Mouse (Mus musculus): ENCODE data around the gene Zfp784. TPM values are rescaled to one million over a fixed set of nuclear protein-coding genes. Genes with fewer than 3 reads are reported as not detected.
A peak's percentile ranks its signal among the peaks of the same experiment; 100 is the strongest.

Gene Zfp784
- polyA plus RNA-seq, 1 experiment from 2014 or later = 8.9 TPM

GRCm38 (mm10) chr7:5017931-5018330 lies 20.3 kb downstream of the Zfp784 start:
- Histone ChIP-seq H3K36me3 (replicated peaks; ENCODE audit: control insufficient read depth, insufficient read depth) (peaks cover 15% of the 10 kb centered on the region), H3K27me3 (ENCODE audit: control insufficient read depth, insufficient read depth, low read length) (no peaks in the 10 kb centered on the region), H3K27ac (no peak overlapping the region), H3K4me3 (replicated peaks; ENCODE audit: low read length) (no peak overlapping the region), H3K4me1 (replicated peaks; ENCODE audit: control insufficient read depth, insufficient read depth, low read length) (peaks cover 20% of the 10 kb centered on the region), H3K9ac (no peak overlapping the region), H3K4me2 (replicated peaks) (no peak overlapping the region), H3K9me3 (ENCODE audit: control insufficient read depth, low read length) (no peaks in the 10 kb centered on the region)
- DNase-seq (ENCODE audit: low spot score) = no peak
- 96% methylated on average over 21 of the region's 21 CpGs for WGBS
- ATAC-seq (ENCODE audit: low FRiP score) = no peak

- H3K9me3 ChIP-seq (ENCODE audit: control insufficient read depth, low read length) = no peaks in the 10 kb centered on the region
- H3K9ac ChIP-seq = no peak overlapping the region
- 90% methylated on average over 16 of the region's 16 CpGs for WGBS
Observed at GRCm38 (mm10) chr7:5017352-5017751, 20.9 kb downstream of the Zfp784 start.

GRCm38 (mm10) chr7:5016920-5017319 lies 21.3 kb downstream of the Zfp784 start:
- Histone ChIP-seq H3K36me3 (replicated peaks; ENCODE audit: control insufficient read depth, insufficient read depth) (peaks cover 15% of the 10 kb centered on the region), H3K4me2 (replicated peaks) (no peak overlapping the region), H3K4me1 (replicated peaks; ENCODE audit: control insufficient read depth, insufficient read depth, low read length) (peaks cover 20% of the 10 kb centered on the region), H3K27ac (no peak overlapping the region), H3K4me3 (replicated peaks; ENCODE audit: low read length) (no peak overlapping the region), H3K9ac (no peak overlapping the region), H3K9me3 (ENCODE audit: control insufficient read depth, low read length) (no peaks in the 10 kb centered on the region), H3K27me3 (ENCODE audit: control insufficient read depth, insufficient read depth, low read length) (no peaks in the 10 kb centered on the region)
- ATAC-seq (ENCODE audit: low FRiP score) (no peak), DNase-seq (ENCODE audit: low spot score) (no peak)
- WGBS = 99% methylated on average over 2 of the region's 2 CpGs

More at GRCm38 (mm10) chr7:5017352-5017751, 20.9 kb downstream of the Zfp784 start:
- H3K4me3 ChIP-seq (replicated peaks; ENCODE audit: low read length) = no peak overlapping the region
- no peak overlapping the region for H3K4me2 ChIP-seq (replicated peaks)
- H3K27ac ChIP-seq = no peak overlapping the region
- DNase-seq (ENCODE audit: low spot score) (no peak), ATAC-seq (ENCODE audit: low FRiP score) (no peak)
- H3K4me1 ChIP-seq (replicated peaks; ENCODE audit: control insufficient read depth, insufficient read depth, low read length) = peaks cover 20% of the 10 kb centered on the region
- H3K27me3 ChIP-seq (ENCODE audit: control insufficient read depth, insufficient read depth, low read length) = no peaks in the 10 kb centered on the region
- H3K36me3 ChIP-seq (replicated peaks; ENCODE audit: control insufficient read depth, insufficient read depth) = peaks cover 15% of the 10 kb centered on the region

- 68% methylated on average over 3 of the region's 3 CpGs for WGBS
- H3K9me3 ChIP-seq (ENCODE audit: control insufficient read depth, low read length) = no peaks in the 10 kb centered on the region
- ATAC-seq (ENCODE audit: low FRiP score) (no peak), DNase-seq (ENCODE audit: low spot score) (peak; percentile 40)
- peaks cover 19% of the 10 kb centered on the region for H3K36me3 ChIP-seq (replicated peaks; ENCODE audit: control insufficient read depth, insufficient read depth)
- H3K4me3 ChIP-seq (replicated peaks; ENCODE audit: low read length) = peak overlapping the region; percentile 72
- peak overlapping the region; percentile 69 for H3K9ac ChIP-seq
- peak overlapping the region; percentile 68 for H3K4me2 ChIP-seq (replicated peaks)
- H3K27me3 ChIP-seq (ENCODE audit: control insufficient read depth, insufficient read depth, low read length) = no peaks in the 10 kb centered on the region
- peak overlapping the region; percentile 98 for H3K27ac ChIP-seq
- peaks cover 13% of the 10 kb centered on the region for H3K4me1 ChIP-seq (replicated peaks; ENCODE audit: control insufficient read depth, insufficient read depth, low read length)
Observed at GRCm38 (mm10) chr7:5016057-5016456, 22.2 kb downstream of the Zfp784 start.

- Histone ChIP-seq H3K36me3 (replicated peaks; ENCODE audit: control insufficient read depth, insufficient read depth) (peaks cover 26% of the 10 kb centered on the region), H3K4me1 (replicated peaks; ENCODE audit: control insufficient read depth, insufficient read depth, low read length) (peaks cover 11% of the 10 kb centered on the region), H3K9me3 (ENCODE audit: control insufficient read depth, low read length) (no peaks in the 10 kb centered on the region), H3K4me3 (replicated peaks; ENCODE audit: low read length) (peak within 1 kb of the TSS; percentile 72), H3K27me3 (ENCODE audit: control insufficient read depth, insufficient read depth, low read length) (no peaks in the 10 kb centered on the region), H3K27ac (peak within 1 kb of the TSS; percentile 98), H3K4me2 (replicated peaks) (peak within 1 kb of the TSS; percentile 68), H3K9ac (peak within 1 kb of the TSS; percentile 81)
- WGBS = under 1% methylated on average over 56 of the region's 76 CpGs
- DNase-seq (ENCODE audit: low spot score) = peak; percentile 88
- ATAC-seq (ENCODE audit: low FRiP score) = peak; percentile 81
Observed at GRCm38 (mm10) chr7:5015118-5016001, 22.9 kb downstream of the Zfp784 start, which contains the start of gene Gm44973. Gene Gm44973, plus strand, starts transcription at chr7:5015496.

- WGBS = under 1% methylated on average over 42 of the region's 42 CpGs
- Histone ChIP-seq H3K27me3 (ENCODE audit: control insufficient read depth, insufficient read depth, low read length) (no peaks in the 10 kb centered on the region), H3K4me3 (replicated peaks; ENCODE audit: low read length) (peak within 1 kb of the TSS; percentile 72), H3K4me1 (replicated peaks; ENCODE audit: control insufficient read depth, insufficient read depth, low read length) (peaks cover 8% of the 10 kb centered on the region), H3K4me2 (replicated peaks) (peak within 1 kb of the TSS; percentile 68), H3K9me3 (ENCODE audit: control insufficient read depth, low read length) (no peaks in the 10 kb centered on the region), H3K27ac (peak within 1 kb of the TSS; percentile 98), H3K36me3 (replicated peaks; ENCODE audit: control insufficient read depth, insufficient read depth) (peaks cover 34% of the 10 kb centered on the region), H3K9ac (peak within 1 kb of the TSS; percentile 81)
- peak; percentile 83 for ATAC-seq (ENCODE audit: low FRiP score)
- peak; percentile 98 for DNase-seq (ENCODE audit: low spot score)
Observed at GRCm38 (mm10) chr7:5014251-5015117, 23.8 kb downstream of the Zfp784 start, which contains the start of the genes Zfp524 and Fiz1. Gene Zfp524, plus strand, starts transcription at chr7:5014415. Gene Fiz1, minus strand, starts transcription at chr7:5014697.

- H3K27me3 ChIP-seq (ENCODE audit: control insufficient read depth, insufficient read depth, low read length) = no peaks in the 10 kb centered on the region
- ATAC-seq (ENCODE audit: low FRiP score) = no peak
- peaks cover 6% of the 10 kb centered on the region for H3K4me1 ChIP-seq (replicated peaks; ENCODE audit: control insufficient read depth, insufficient read depth, low read length)
- H3K9ac ChIP-seq = no peak overlapping the region
- H3K4me3 ChIP-seq (replicated peaks; ENCODE audit: low read length) = no peak overlapping the region
- peaks cover 50% of the 10 kb centered on the region for H3K36me3 ChIP-seq (replicated peaks; ENCODE audit: control insufficient read depth, insufficient read depth)
- 93% methylated on average over 27 of the region's 27 CpGs for WGBS
- H3K27ac ChIP-seq = no peak overlapping the region
- DNase-seq (ENCODE audit: low spot score) = no peak
- no peaks in the 10 kb centered on the region for H3K9me3 ChIP-seq (ENCODE audit: control insufficient read depth, low read length)
- peak overlapping the region; percentile 68; the same call in 1 of the 2 replicates for H3K4me2 ChIP-seq (replicated peaks)
Observed at GRCm38 (mm10) chr7:5012681-5013513, 25.3 kb downstream of the Zfp784 start.

GRCm38 (mm10) chr7:5008229-5008628 lies 30.0 kb downstream of the Zfp784 start:
- WGBS = 96% methylated on average over 26 of the region's 26 CpGs
- no peaks in the 10 kb centered on the region for H3K9me3 ChIP-seq (ENCODE audit: control insufficient read depth, low read length)
- no peak overlapping the region for H3K9ac ChIP-seq
- ATAC-seq (ENCODE audit: low FRiP score) (peak; percentile 18; the same call in 1 of the 2 replicates), DNase-seq (ENCODE audit: low spot score) (no peak)
- H3K4me2 ChIP-seq (replicated peaks) = no peak overlapping the region
- no peaks in the 10 kb centered on the region for H3K27me3 ChIP-seq (ENCODE audit: control insufficient read depth, insufficient read depth, low read length)
- H3K4me3 ChIP-seq (replicated peaks; ENCODE audit: low read length) = no peak overlapping the region
- peaks cover 69% of the 10 kb centered on the region for H3K36me3 ChIP-seq (replicated peaks; ENCODE audit: control insufficient read depth, insufficient read depth)
- no peak overlapping the region for H3K27ac ChIP-seq
- H3K4me1 ChIP-seq (replicated peaks; ENCODE audit: control insufficient read depth, insufficient read depth, low read length) = no peaks in the 10 kb centered on the region
